Mouse (Mus musculus) bone marrow macrophage, adult 2 months (primary cell): ENCODE measurements around the gene Ylpm1. TPM values are rescaled to one million over a fixed set of nuclear protein-coding genes. Genes with fewer than 3 reads are reported as not detected.

Experiments used
- H3K27ac ChIP-seq: 2 replicates; pipeline ENCODE4 v1.5.1; 2012; ENCODE audit warnings: low read depth, low read length; ENCODE audit not compliant: insufficient read depth
- H3K4me1 ChIP-seq: 2 replicates; pipeline ENCODE4 v1.6.1; 2012; ENCODE audit warnings: low read length; ENCODE audit not compliant: control insufficient read depth, insufficient read depth
- H3K4me3 ChIP-seq: 2 replicates; pipeline ENCODE4 v1.5.1; 2012; ENCODE audit warnings: mild to moderate bottlenecking, low read length, moderate library complexity; ENCODE audit not compliant: insufficient read depth
- CTCF ChIP-seq: IDR thresholded peaks from 2 replicates; pipeline ENCODE4 v1.5.1; 2012; ENCODE audit warnings: low read depth, mild to moderate bottlenecking, low read length, moderate library complexity
- POLR2A ChIP-seq: IDR thresholded peaks from 2 replicates; pipeline ENCODE4 v1.6.1; 2012; ENCODE audit warnings: mild to moderate bottlenecking, low read depth, low read length, borderline replicate concordance
- polyA plus RNA-seq: library from polyadenylated mRNA; stranded (reverse); fragments of >200 nt; gene quantifications from 2 replicates; pipeline ENCODE4 v1.2.4, GENCODE M21; 2012; ENCODE audit not compliant: missing spikeins, insufficient read depth, insufficient read length

Gene Ylpm1
- 35.5 and 39.0 TPM in 2 replicates for polyA plus RNA-seq

GRCm38 (mm10) chr12:84996083-84996496 is at the start of gene Ylpm1:
Ylpm1 (plus strand) TSS chr12:84996321.
- peak within 1 kb of the TSS; percentile 31 for H3K27ac ChIP-seq
- peaks cover 14% of the 10 kb centered on the region for H3K4me1 ChIP-seq
- TF ChIP-seq POLR2A = no peak
- no peak for TF ChIP-seq CTCF
- peak within 1 kb of the TSS; percentile 64 for H3K4me3 ChIP-seq

GRCm38 (mm10) chr12:84947894-84948583 is 48.1 kb upstream of the Ylpm1 start:
- no peak overlapping the region for H3K4me3 ChIP-seq
- TF ChIP-seq POLR2A (no peak), CTCF (no peak)
- H3K27ac ChIP-seq = no peak overlapping the region
- peaks cover 6% of the 10 kb centered on the region for H3K4me1 ChIP-seq

- Histone ChIP-seq H3K4me1 (peaks cover 2% of the 10 kb centered on the region; the same call in 1 of the 2 replicates), H3K27ac (no peak overlapping the region), H3K4me3 (no peak overlapping the region)
- TF ChIP-seq CTCF (no peak), POLR2A (no peak)
These were observed 47.4 kb upstream of the Ylpm1 start for GRCm38 (mm10) chr12:84948584-84949285.

- no peak overlapping the region for H3K27ac ChIP-seq
- TF ChIP-seq CTCF (no peak), POLR2A (no peak)
- no peak overlapping the region for H3K4me3 ChIP-seq
- peaks cover 2% of the 10 kb centered on the region; the same call in 1 of the 2 replicates for H3K4me1 ChIP-seq
These were observed 45.4 kb upstream of the Ylpm1 start for GRCm38 (mm10) chr12:84950763-84951162.

- TF ChIP-seq POLR2A = no peak
- TF ChIP-seq CTCF = no peak
- Histone ChIP-seq H3K27ac (no peak overlapping the region), H3K4me1 (peaks cover 6% of the 10 kb centered on the region), H3K4me3 (no peak overlapping the region)
These were observed 44.6 kb upstream of the Ylpm1 start for GRCm38 (mm10) chr12:84951531-84951930.

- no peak for TF ChIP-seq CTCF
- TF ChIP-seq POLR2A = no peak
- Histone ChIP-seq H3K4me1 (peaks cover 8% of the 10 kb centered on the region), H3K4me3 (no peak overlapping the region), H3K27ac (no peak overlapping the region)
These were observed 43.8 kb upstream of the Ylpm1 start for GRCm38 (mm10) chr12:84952351-84952750.

GRCm38 (mm10) chr12:84956317-84956716 is 39.8 kb upstream of the Ylpm1 start:
- no peak overlapping the region for H3K27ac ChIP-seq
- no peak overlapping the region for H3K4me3 ChIP-seq
- peaks cover 20% of the 10 kb centered on the region for H3K4me1 ChIP-seq
- TF ChIP-seq CTCF = no peak
- no peak for TF ChIP-seq POLR2A

GRCm38 (mm10) chr12:84958794-84959356 is 37.2 kb upstream of the Ylpm1 start:
- Histone ChIP-seq H3K27ac (peak overlapping the region; percentile 18), H3K4me1 (peaks cover 18% of the 10 kb centered on the region), H3K4me3 (no peak overlapping the region)
- TF ChIP-seq POLR2A (no peak), CTCF (no peak)

GRCm38 (mm10) chr12:84962606-84963005 is 33.5 kb upstream of the Ylpm1 start:
- no peak overlapping the region for H3K27ac ChIP-seq
- H3K4me3 ChIP-seq = no peak overlapping the region
- H3K4me1 ChIP-seq = peaks cover 12% of the 10 kb centered on the region
- no peak for TF ChIP-seq CTCF
- no peak for TF ChIP-seq POLR2A
